Mouse (Mus musculus): ENCODE measurements around the gene Timm17b. TPM values are rescaled to one million over a fixed set of nuclear protein-coding genes. Genes with fewer than 3 reads are reported as not detected.

The Timm17b gene
- total RNA-seq (2021): 10 to 100 TPM; 41.4 to 45.5 TPM
- long read RNA-seq, experiment 1, transcript Timm17b-201 (6 exons, 2,381 nt): major isoform, 32 of 35 reads
- long read RNA-seq, experiment 1, partial matches to known transcripts: 0 of 35 reads
- long read RNA-seq, experiment 1, other reads (novel, unspliced or antisense): 0 of 35 reads
- long read RNA-seq, experiment 2, transcript Timm17b-201 (6 exons, 2,381 nt): major isoform, 31 of 37 reads
- long read RNA-seq, experiment 2, partial matches to known transcripts: 3 of 37 reads
- long read RNA-seq, experiment 2, other reads (novel, unspliced or antisense): 2 of 37 reads

GRCm38 (mm10) chrX:7898880-7899874 is at the start of gene Timm17b, which contains the start of gene Pqbp1:
Gene Timm17b, plus strand, starts transcription at chrX:7899357.
Gene Pqbp1, minus strand, starts transcription at chrX:7899269.
- intact Hi-C loops (cut with DNase I): no loop called here
- TF ChIP-seq CTCF (IDR thresholded peaks at IDR 0.05): no peak
- Histone ChIP-seq H3K4me3 (peak within 1 kb of the TSS; percentile 77), H3K27ac (peak within 1 kb of the TSS; percentile 93)
- DNase-seq: peak; percentile 92

- H3K4me3 ChIP-seq: no peak overlapping the region
- H3K27ac ChIP-seq: no peak overlapping the region
- peak; percentile 44 for DNase-seq
- TF ChIP-seq CTCF (IDR thresholded peaks at IDR 0.05): peak; percentile 71
- intact Hi-C loops (cut with DNase I): loop anchor here (5.0 kb wide), 1 partner anchor 163 kb away; the partner anchor contains the start of gene Glod5
Observed at GRCm38 (mm10) chrX:7854578-7854977, 44.6 kb upstream of the Timm17b start.

- no peak for DNase-seq
- Histone ChIP-seq H3K4me3 (no peak overlapping the region), H3K27ac (no peak overlapping the region)
- TF ChIP-seq CTCF (IDR thresholded peaks at IDR 0.05): no peak
- intact Hi-C loops (cut with DNase I): no loop called here
Observed at GRCm38 (mm10) chrX:7859191-7859753, 39.9 kb upstream of the Timm17b start.

- no peak for TF ChIP-seq CTCF (IDR thresholded peaks at IDR 0.05)
- DNase-seq: no peak
- H3K27ac ChIP-seq: no peak overlapping the region
- H3K4me3 ChIP-seq: no peak overlapping the region
- intact Hi-C loops (cut with DNase I): no loop called here
Observed at GRCm38 (mm10) chrX:7863181-7863580, 36.0 kb upstream of the Timm17b start.

GRCm38 (mm10) chrX:7864551-7864950 is 34.6 kb upstream of the Timm17b start:
- Histone ChIP-seq H3K27ac (no peak overlapping the region), H3K4me3 (no peak overlapping the region)
- no peak for TF ChIP-seq CTCF (IDR thresholded peaks at IDR 0.05)
- DNase-seq: no peak
- intact Hi-C loops (cut with DNase I): no loop called here

GRCm38 (mm10) chrX:7865343-7865742 is 33.8 kb upstream of the Timm17b start:
- Histone ChIP-seq H3K4me3 (no peak overlapping the region), H3K27ac (no peak overlapping the region)
- intact Hi-C loops (cut with DNase I): no loop called here
- no peak for DNase-seq
- no peak for TF ChIP-seq CTCF (IDR thresholded peaks at IDR 0.05)

GRCm38 (mm10) chrX:7865786-7866185 is 33.4 kb upstream of the Timm17b start:
- Histone ChIP-seq H3K27ac (no peak overlapping the region), H3K4me3 (no peak overlapping the region)
- intact Hi-C loops (cut with DNase I): no loop called here
- no peak for TF ChIP-seq CTCF (IDR thresholded peaks at IDR 0.05)
- no peak for DNase-seq

- no peak for DNase-seq
- no peak overlapping the region for H3K27ac ChIP-seq
- no peak for TF ChIP-seq CTCF (IDR thresholded peaks at IDR 0.05)
- intact Hi-C loops (cut with DNase I): no loop called here
- H3K4me3 ChIP-seq: no peak overlapping the region
Observed at GRCm38 (mm10) chrX:7867141-7867540, 32.0 kb upstream of the Timm17b start.

GRCm38 (mm10) chrX:7868506-7868905 is 30.7 kb upstream of the Timm17b start:
- DNase-seq: no peak
- intact Hi-C loops (cut with DNase I): no loop called here
- TF ChIP-seq CTCF (IDR thresholded peaks at IDR 0.05): no peak
- Histone ChIP-seq H3K4me3 (no peak overlapping the region), H3K27ac (no peak overlapping the region)

- intact Hi-C loops (cut with DNase I): no loop called here
- no peak for DNase-seq
- Histone ChIP-seq H3K4me3 (no peak overlapping the region), H3K27ac (no peak overlapping the region)
- no peak for TF ChIP-seq CTCF (IDR thresholded peaks at IDR 0.05)
Observed at GRCm38 (mm10) chrX:7869826-7870225, 29.3 kb upstream of the Timm17b start.

- H3K4me3 ChIP-seq: peak within 1 kb of the TSS; percentile 79
Observed at GRCm38 (mm10) chrX:7878007-7878419, 21.1 kb upstream of the Timm17b start, which contains the start of gene Pim2. Gene Pim2, plus strand, starts transcription at chrX:7878262.

GRCm38 (mm10) chrX:7878495-7878894 is 20.7 kb upstream of the Timm17b start:
- intact Hi-C loops (cut with DNase I): loop anchor here (5.0 kb wide), 1 partner anchor 36 kb away; the partner anchor contains the start of gene Otud5
- TF ChIP-seq CTCF (IDR thresholded peaks at IDR 0.05): no peak
- DNase-seq: peak; percentile 30
- Histone ChIP-seq H3K27ac (peak overlapping the region; percentile 74; the same call in 1 of the 2 replicates), H3K4me3 (peak overlapping the region; percentile 79)

More at GRCm38 (mm10) chrX:7878007-7878419, 21.1 kb upstream of the Timm17b start, which contains the start of gene Pim2:
- peak; percentile 87 for DNase-seq
- H3K27ac ChIP-seq: peak within 1 kb of the TSS; percentile 74
- TF ChIP-seq CTCF (IDR thresholded peaks at IDR 0.05): no peak
- intact Hi-C loops (cut with DNase I): loop anchor here (5.0 kb wide), 1 partner anchor 36 kb away; the partner anchor contains the start of gene Otud5

Data from gastrocnemius, adult 2 months (tissue).